Mouse (Mus musculus) right cerebral cortex, postnatal 36 days (tissue): Measurements from ENCODE around the gene Itpr3.

Experiments used
- DNase-seq, 2 experiments: peaks; one replicate each; pipeline ENCODE4 v3.0.0; 2022; ENCODE audit warnings: low spot score in 2 of 2, mixed read lengths in 1 of 2

The Itpr3 gene

DNA sequence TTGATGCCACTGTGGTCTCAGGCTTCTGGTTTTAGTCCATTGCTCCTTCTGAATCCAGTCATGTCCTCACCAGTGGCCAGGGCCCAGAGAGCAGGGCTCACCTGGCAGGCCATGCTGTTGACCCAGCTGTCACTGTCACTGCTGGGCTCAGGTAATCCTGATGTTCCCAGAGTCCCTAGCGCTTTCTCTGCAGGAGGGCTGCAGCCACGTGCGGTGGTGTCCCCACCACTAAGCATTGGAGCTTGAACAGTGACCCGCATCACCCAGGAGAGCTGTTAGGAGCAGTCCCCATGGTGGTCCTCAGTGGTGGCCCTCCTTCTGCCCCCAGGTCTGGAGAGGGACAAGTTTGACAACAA is 62.4 kb downstream of the Itpr3 start:
- no peak for DNase-seq

DNA sequence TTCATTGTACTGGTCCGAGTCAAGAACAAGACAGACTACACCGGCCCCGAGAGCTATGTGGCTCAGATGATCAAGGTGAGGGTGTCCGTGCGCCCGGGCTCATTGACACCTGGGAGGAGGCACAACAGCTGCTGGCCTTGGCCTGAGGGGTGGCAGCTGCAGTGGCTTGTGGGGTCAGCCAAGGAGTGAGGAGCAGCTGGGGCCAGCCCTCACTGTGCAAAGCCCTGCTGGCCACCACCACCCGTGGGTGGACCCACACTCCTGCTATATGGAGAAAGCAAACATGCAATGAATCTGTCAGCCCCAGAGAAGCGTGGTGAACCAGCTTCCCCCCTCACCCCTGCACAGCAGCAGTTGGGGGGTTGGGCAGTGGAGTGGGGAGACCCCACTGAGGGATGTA is 62.9 kb downstream of the Itpr3 start:
- DNase-seq: no peak

DNA sequence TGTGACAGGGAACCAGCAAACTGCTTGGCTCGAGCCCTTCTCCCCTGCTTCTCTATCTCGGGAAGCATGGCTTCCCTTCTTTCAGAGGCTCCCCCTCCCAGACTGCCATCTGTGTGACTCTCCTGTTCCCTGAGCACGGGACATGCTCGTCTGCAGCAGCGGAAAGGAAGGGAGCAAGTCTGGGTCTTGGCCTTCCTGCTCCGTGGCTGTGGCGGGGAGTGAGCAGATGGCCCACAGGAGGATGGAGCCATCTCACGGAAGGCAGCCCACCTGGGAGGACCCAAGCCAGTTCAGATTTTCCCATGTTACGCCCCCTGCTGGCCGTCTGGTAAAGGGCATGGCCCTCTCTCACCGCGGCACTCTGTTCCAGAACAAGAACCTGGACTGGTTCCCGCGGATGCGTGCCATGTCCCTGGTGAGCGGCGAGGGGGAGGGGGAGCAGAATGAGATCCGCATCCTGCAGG is 63.5 kb downstream of the Itpr3 start:
- DNase-seq: peak; percentile 56 to 57

DNA sequence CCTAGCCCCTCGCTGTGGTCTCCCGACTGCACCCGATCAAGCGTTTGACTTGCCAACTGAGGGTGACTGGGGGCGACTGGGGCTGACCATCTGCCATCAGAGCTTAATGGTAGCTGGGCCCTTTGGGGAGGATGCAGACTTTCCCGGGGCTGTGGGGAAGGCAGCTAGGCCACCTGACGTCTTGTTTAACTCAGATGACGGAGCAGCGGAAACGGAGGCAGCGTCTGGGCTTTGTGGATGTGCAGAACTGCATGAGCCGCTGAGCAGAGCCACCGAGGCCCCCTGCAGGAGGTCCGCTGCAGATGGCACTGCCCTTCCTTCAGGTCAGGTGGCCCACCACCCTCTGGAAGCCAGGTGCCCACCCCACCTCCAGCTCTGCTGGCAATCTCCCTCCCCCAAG is 64.2 kb downstream of the Itpr3 start:
- no peak for DNase-seq

DNA sequence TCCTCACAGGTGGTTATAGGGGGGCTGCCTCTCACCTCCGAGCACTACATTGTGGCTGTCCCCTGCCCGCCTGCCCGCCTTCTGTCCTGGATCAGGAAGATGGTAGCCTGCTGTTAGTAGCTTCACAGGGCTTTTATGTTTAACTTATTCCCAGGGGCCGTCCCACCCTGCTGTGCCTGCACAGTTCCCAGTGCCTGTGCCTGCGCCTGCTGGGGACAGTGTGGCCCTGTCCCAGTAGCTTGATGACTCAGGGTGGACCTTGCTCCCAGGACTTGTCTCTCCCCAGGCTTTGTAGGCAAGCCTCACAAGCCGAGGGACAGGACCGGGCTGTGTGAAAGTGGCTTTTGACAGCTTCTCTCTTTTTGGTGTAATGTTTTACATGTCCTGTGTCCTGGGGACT is 64.7 kb downstream of the Itpr3 start:
- DNase-seq: no peak

DNA sequence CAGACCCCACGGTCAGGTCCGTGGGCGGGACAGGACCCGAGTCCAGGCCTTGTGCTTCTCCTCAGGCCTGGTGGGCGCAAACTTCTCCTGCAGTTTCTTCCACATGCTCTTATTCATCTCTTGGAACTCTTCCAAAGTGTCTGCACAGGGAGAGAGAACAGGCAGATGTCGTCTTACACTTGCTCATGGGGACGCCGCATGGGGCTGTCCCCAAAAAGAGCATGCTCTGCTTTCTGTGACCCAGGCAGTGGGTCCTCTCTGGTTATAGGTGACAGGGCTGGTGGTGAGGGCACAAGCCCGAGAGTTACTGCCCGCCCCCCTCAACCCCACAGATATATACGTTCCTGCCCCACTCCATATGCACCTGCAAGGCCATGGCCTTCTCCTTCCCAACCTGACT is 65.6 kb downstream of the Itpr3 start:
- DNase-seq: no peak

DNA sequence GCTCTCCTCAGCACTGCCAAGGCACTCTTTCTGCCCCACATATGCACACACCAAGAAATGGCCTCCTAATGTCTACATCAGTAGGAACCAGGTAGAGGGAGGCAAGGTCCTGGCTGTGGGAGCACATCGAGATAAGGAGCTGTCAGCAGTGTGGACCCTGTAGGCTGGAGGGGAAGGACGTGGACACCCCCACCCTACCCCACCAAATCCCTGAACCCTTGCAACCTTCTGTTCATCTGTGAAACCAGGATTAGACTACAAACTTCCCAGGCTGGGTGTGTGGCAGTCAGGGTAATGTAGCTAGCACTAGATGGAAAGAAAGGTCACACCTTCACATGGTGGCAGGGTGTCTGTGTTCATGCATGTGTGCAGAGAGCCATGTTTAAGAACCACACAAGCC is 66.0 kb downstream of the Itpr3 start:
- DNase-seq: no peak

DNA sequence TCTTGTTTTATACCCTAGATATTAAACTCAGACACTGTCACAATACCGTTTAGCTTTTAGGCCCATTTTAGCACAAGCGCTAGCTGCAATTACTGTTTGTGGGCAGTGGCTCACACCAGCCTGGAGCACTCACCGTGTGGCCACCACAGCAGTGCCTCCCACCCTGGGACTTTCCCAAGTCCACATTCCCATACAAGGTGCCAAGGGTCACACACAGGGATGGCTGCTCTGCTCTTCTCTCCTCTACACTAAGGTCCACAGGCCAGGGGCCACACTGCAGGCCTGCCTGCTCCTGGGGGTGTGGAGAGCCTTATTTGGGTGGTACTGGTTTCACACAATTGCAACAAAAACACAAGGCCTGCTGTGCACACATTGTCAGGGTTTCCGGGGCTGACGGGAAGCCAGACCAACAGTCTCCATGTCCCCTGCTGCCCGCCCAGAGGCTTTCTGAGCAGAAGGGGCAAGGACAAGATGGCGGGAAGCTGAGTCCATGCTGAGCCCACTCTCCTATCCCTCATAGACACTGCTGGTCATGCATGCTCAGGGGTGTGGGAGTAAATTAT is 66.8 kb downstream of the Itpr3 start:
- DNase-seq: no peak

DNA sequence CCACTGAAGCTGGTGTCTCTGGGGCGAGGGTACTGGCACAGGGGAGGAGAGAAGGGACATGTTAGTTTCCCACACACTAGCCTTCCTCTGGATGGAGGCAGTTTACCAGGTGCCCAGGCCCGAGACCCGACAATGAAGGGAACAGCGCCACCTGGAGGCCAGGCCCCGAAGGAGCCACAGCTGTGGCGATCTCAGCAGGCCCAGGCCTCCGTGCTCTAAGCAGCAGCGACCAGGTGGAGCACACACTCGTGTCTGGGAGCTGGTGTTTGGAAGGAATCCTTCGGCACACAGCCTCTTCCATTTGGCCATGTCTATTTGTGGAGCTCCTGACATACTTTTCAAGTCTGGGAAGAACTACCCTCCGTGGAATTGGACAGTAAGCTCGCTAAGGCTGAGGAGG is 68.1 kb downstream of the Itpr3 start:
- DNase-seq: peak; percentile 62 to 79

DNA sequence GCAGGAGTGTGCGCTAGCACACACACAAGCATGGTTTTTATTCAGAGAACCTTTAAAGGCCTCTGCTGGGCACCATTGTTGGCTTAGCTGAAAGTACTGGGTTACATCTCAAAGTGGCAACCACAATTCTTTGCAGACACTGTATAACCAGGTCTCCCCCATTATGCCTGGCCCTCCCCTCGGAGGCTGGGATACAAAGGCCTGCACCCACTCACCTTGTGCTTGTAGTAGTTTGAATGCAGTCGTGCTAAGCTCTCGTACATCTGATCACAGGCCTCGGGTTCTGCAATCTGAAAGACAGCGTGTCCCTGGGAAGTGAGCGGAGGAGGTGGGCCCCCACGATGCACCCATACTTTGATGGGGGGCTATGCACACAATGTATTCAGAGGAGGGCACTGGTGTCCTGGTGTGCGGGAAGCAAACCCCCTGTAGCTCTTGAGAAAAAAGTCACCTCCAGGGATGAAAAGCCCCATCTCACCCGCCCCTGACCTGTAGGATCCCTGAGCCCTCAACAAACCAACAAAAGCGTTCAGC is 68.6 kb downstream of the Itpr3 start:
- no peak for DNase-seq

DNA sequence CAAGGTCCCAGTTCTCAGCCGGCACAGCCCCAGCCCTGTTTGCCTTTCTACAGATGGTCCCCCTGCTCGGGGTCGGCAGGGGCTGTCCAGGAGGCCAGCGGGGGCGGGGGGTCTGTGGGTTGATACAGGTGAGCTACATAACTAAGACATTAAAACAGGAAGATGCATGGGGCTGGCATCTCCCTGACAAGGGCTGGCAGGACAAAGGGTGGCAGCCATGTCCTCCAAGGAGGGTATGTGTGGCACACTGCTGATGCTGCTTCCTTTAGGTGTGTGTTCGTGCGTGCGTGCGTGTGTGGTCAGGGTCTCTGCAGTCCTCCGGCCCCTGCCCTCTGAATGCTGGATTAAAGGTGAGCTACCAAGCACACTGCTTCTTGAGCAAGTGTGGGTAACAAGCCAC is 69.9 kb downstream of the Itpr3 start:
- no peak for DNase-seq

DNA sequence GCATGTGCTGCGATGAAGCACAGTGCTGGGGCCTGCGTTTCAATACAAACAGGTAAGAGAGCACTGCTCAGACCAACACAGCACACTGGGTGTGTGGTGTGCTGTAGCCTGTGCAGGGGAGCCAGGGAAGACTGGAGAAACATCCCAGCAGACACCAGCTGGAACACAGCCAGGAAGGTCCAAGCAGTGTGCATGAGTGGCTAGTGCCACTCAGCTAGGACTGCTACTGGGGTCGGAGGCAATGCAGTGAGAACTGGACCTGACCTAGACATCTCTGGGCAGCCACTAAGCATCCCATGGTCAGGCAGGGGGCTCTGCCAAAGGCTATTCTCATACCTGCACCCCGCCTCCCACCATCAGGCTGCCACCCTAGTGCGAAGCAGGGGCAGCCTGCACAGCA is 71.1 kb downstream of the Itpr3 start:
- DNase-seq: no peak

DNA sequence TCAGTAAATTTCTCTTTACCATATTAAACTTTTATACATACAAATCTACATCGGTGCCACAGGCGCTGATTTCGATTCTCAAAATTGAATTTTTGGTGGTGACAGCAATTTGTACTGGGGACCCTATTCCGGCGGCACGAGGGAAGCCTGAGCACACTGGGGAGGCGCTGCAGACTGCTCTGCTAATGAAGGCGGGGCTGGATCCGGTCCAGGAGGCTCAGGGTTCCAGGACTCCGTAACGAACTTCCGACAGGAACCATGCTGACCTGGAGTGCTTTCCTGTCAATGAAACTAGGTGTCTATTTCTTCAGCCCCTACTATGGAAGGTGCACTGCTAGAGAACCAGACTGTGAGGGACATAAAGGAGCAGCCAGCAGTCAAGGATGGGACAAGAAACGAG is 72.2 kb downstream of the Itpr3 start:
- no peak for DNase-seq

DNA sequence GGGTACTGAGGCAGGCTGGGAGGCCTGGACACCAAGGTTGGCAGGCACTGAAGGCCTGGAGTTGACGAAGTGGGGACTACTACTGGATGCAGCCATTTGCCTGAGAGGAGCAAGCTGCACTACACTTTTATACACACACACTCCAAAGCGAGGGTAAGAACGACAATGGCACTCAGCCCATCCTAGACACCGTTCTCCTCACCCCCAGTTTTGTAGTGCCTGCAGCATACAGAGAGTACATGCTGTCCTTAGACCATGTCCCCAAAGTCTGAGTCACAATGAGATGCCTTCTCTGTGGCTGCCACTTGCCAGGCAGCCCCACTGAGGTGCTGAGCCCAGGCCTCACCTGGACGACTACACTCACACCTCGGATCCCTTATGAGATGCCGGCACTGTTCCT is 72.7 kb downstream of the Itpr3 start:
- DNase-seq: no peak

DNA sequence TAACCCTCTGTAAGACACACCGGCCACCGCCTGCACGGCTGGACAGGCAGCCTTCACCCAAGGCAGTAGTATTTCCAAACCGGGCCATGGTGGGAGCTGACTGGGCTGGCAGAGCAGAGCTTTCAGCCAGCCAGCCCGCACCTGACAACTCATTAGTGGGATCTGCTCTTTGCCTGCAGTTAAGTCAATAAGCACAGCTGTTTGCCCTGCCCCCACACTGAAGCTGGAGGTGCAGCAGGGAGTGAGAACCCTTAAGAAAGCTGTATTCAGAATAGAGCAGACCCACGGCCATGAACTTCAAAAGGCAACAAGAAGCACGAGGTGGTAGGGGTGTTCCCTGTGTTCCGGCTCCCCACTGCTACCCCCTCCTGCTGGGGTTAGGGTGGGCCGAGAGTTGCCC is 73.1 kb downstream of the Itpr3 start:
- DNase-seq: no peak

DNA sequence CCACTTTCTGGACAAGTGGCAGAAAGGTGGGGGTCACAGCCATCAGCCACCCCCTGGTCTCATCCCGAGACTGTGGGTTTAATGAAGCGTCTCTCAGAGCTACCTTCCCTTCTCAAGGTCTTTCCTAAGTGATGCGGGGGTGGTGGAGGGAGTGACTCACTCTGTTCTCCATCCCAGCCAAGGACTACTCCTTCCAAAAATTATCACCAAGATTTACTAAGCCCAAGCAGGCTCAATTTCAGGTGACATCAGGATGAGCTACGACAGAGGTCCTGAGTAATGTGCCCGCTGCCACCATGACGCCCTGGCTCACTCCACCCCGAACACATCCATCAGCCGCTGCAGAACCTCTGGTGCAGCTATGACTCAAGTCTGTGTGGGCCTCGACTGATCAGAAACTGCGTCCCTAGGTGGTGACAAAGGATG is 74.1 kb downstream of the Itpr3 start:
- DNase-seq: peak; percentile 40 to 66

DNA sequence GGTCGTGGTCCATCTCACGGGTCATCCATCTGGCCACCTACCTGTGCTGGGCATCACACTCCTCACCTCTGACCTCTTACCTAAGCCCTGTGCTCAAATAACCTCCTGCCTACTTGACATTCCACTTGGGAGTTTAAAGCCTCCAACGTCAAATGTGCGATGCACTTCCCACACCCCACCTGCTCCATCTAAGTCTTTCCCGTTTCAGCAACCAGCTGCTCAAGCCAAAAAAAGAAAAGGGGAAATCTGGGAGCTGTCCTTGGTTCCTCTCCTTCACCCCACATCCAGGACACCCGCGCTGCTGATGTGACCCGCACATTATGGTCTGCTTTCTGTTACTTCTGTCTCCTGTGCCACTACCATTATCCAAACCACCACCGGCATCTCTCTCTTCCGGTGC is 75.1 kb downstream of the Itpr3 start:
- peak in 1 of 2 experiments; percentile 47 for DNase-seq

DNA sequence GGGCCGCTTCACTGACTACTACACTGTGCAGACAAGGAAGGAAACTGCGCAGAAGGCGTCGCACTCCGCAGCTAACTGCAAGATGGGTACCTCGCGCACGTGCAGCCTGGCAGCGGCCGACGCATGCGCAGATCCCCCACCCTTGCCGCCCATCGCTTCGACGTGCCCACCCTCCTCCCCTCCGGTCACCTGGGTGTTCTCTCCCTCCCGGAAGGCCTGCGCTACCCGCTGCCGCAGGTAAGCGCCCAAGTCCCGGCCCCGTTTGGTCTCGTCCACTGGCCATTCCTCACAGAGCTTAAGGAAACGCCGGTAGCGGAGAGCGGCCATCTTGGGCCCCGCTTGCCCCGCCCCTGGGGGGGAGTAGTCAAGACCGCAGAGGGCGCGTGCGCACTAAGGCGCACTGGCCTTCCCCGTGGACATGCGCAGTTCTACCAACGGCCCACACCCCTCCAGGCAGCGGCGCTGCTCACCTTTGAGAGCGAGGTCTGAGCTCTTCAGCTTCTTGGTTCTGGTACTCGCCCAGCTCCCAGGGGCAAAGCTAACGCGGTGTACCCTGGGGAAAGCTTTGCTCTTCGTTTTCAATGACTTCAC is 76.5 kb downstream of the Itpr3 start, which contains the start of gene Uqcc2:
Gene Uqcc2, minus strand, starts transcription at position 366 of the 591 bp plus-strand sequence.
- peak; percentile 94 to 95 for DNase-seq

DNA sequence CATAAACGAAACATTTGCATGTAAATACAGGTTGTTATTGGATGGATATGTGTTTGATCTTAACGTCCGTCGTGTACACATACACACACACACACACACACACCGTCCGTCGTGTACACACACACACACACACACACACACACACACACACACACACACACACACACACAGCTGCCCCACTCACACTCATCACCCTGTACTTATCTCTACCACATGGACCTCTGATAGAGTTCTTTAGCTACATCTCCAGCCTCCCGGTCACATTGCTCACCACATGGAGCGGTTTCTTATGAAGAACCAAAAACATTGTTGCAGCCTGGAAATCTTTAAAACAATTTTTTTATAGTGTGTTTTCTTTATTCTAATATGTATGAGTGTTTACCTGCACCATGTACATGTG is 77.1 kb downstream of the Itpr3 start:
- DNase-seq: no peak

DNA sequence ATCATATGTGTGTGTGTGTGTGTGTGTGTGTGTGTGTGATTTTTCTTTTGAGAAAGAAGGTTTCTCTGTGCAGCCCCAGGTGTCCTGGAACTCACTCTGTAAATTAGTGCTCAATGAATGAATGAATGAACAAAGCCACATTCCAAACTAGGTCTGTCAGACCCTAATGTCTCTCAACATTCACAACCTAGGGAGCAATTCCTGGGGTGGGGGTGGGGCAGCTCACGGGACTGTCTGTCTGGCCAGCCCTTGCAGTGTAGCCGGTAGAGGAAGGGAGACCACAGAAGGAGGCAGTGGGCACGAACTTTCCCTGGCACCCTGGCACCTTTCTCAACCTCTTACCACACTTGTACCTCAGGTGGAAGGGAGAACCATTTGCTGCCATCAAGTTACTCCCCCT is 77.6 kb downstream of the Itpr3 start:
- no peak for DNase-seq

DNA sequence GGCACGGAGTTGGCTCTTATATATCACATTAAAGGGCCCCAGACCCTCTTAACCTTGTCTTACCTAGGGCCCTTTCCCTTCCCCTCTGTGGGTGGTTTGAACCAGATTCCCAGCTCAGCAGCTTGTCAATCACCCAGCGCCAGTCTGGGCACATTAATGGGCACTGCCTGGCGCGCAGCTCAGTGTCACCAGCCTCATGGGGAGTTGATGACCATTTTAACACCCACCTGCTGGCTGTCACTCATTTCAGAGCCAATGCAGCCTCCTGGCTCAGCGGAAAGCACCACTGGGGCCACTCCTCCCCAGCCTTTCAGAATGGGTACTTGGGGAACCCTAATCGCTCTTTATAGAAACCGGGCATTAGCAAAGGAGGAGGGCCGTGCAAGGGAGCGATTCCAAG is 81.3 kb downstream of the Itpr3 start:
- DNase-seq: no peak

DNA sequence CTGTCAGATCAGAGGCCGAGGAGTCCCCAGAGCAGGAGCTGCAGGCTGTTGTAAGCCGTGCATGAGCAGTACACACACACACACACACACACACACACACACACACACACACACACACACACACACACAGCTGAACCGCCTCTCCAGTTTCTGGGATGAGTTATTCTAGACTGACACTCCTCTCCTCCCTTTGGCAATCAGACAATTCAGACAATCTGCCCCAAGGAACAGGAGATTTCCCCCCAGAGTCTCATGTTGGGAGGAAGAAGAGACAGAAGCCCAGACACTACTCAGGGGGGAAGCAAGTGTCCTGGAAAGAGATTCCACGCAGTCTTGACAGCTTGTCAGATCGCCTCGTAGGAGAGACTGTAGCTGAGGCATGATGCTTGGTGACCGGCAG is 82.2 kb downstream of the Itpr3 start:
- no peak for DNase-seq

DNA sequence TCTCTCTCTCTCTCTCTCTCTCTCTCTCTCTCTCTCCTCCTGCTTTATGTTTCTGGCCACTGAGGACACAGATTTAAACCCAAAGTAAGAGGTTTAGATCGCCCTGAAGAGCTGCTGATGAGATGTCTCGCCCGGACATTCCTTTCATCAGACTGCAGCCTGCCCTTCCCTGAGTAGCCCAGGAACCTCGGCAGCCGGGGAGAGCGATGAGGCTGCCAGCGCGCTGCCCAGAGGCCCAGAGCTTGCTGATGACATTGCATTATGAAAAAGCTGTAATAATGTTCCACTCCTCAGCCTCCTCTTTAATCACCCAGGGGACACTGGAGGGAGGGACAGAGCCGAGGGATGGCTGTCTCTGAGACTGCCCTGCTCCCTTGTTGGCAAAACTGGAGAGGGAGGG is 83.2 kb downstream of the Itpr3 start:
- no peak for DNase-seq

DNA sequence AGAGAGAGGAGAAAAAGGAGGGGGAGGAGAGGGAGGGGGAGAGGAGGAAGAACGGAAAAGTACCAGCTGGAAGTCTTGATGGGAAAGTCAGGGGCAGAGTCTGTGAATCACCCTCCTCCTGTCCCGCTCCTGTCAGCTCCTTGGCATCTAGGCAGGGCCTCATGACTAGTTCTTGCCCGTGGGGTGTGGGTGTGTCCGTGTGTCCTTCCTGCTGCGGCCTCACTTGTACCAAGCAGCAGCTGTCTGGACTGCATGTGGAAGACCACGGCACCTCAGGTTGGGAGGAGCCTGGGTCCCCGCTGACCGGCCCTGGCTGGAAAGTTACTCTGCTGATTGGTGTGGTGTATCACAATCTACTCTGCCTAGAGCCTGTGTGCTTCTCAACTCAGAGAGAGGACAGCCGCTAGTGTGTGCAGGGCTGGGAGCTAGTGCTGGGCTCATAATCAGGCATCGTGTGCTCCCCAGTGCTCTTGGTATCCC is 84.9 kb downstream of the Itpr3 start:
- no peak for DNase-seq
